Mouse (Mus musculus) MEL (cell line): ENCODE data around the gene Casz1.

Source experiments
- CHD2 ChIP-seq: IDR thresholded peaks from 2 replicates; pipeline ENCODE4 v1.6.1; 2011; ENCODE audit warnings: low read length, improper control_type of control experiment
- CTCF ChIP-seq, 3 experiments: IDR thresholded peaks in 2 of 3; conservative IDR thresholded peaks in 1 of 3; 2 replicates each; pipeline ENCODE4 v1.5.1; 2011 to 2012; ENCODE audit warnings: low read length in 3 of 3, low read depth in 2 of 3, mild to moderate bottlenecking in 2 of 3, improper control_type of control experiment in 1 of 3, inconsistent platforms in 1 of 3, mixed read lengths in 1 of 3, moderate library complexity in 1 of 3; ENCODE audit not compliant: control insufficient read depth in 1 of 3, insufficient read depth in 1 of 3, poor library complexity in 1 of 3, severe bottlenecking in 1 of 3
- EP300 ChIP-seq, 2 experiments: IDR thresholded peaks; 2 replicates each; pipeline ENCODE4 v1.6.1; 2011; ENCODE audit warnings: improper control_type of control experiment in 2 of 2, low read length in 2 of 2, low read depth in 1 of 2, mild to moderate bottlenecking in 1 of 2
- GATA1 ChIP-seq: IDR thresholded peaks from 2 replicates; pipeline ENCODE4 v1.6.1; 2011; ENCODE audit warnings: low read depth, low read length, improper control_type of control experiment
- MEF2A ChIP-seq: IDR thresholded peaks from 2 replicates; pipeline ENCODE4 v1.6.1; 2014; ENCODE audit warnings: low read depth, mild to moderate bottlenecking, inconsistent platforms, low read length, improper control_type of control experiment; ENCODE audit not compliant: poor library complexity, insufficient replicate concordance, severe bottlenecking; ENCODE audit errors: extremely low read depth
- POLR2A ChIP-seq, 2 experiments: IDR thresholded peaks; 2 replicates each; pipeline ENCODE4 v1.6.1; 2011 to 2012; ENCODE audit warnings: low read length in 2 of 2, mild to moderate bottlenecking in 2 of 2, control low read depth in 1 of 2, improper control_type of control experiment in 1 of 2, low read depth in 1 of 2, moderate library complexity in 1 of 2; ENCODE audit not compliant: control insufficient read depth in 1 of 2, insufficient read depth in 1 of 2, poor library complexity in 1 of 2
- POLR2AphosphoS2 ChIP-seq: IDR thresholded peaks from 2 replicates; pipeline ENCODE4 v1.6.1; 2011; ENCODE audit warnings: low read length, improper control_type of control experiment
- RAD21 ChIP-seq: IDR thresholded peaks from 2 replicates; pipeline ENCODE4 v1.6.1; 2011; ENCODE audit warnings: mild to moderate bottlenecking, low read depth, low read length, improper control_type of control experiment

- TF ChIP-seq RAD21 (no peak), EP300 (IDR thresholded peaks at IDR 0.05; ENCODE audit: low read depth in 1 of 2, low read length in 2 of 2) (no peak), GATA1 (no peak), POLR2A (IDR thresholded peaks at IDR 0.05; ENCODE audit: control insufficient read depth in 1 of 2, insufficient read depth in 1 of 2, low read depth in 1 of 2, low read length in 2 of 2, poor library complexity in 1 of 2) (no peak), MEF2A (no peak), POLR2AphosphoS2 (no peak), CHD2 (no peak), CTCF (IDR thresholded peaks at IDR 0.05 in 2 of 3, conservative IDR thresholded peaks at IDR 0.05 in 1 of 3; ENCODE audit: control insufficient read depth in 1 of 3, insufficient read depth in 1 of 3, low read depth in 2 of 3, low read length in 3 of 3, poor library complexity in 1 of 3, severe bottlenecking in 1 of 3) (no peak)
These were observed 7.7 kb downstream of the Casz1 start for GRCm38 (mm10) chr4:148811940-148812339.
